Mouse (Mus musculus) E14TG2a.4 (cell line): Measurements from ENCODE around the gene Mrpl39.

Source experiments
- CTCF ChIP-seq: conservative IDR thresholded peaks from 2 replicates; pipeline ENCODE4 v1.5.1; 2014; ENCODE audit warnings: low read length
- NANOG ChIP-seq: IDR thresholded peaks from 2 replicates; pipeline ENCODE4 v1.6.1; 2014; ENCODE audit warnings: borderline replicate concordance, low read length, mixed read lengths

GRCm38 (mm10) chr16:84716197-84716596 lies 19.3 kb downstream of the Mrpl39 start:
- no peak for TF ChIP-seq CTCF
- TF ChIP-seq NANOG = no peak
